Mouse (Mus musculus) embryonic stem cell, embryonic (primary cell): ENCODE data around the gene Cbs.

ENCODE experiments used
- CTCF ChIA-PET, 4 experiments: fragments of 300-600 bp in 2 of 4; fragments of 350-600 bp in 2 of 4; sonication (Branson Sonifier 250); formaldehyde crosslinking; loops; one replicate each; lab custom pipeline; 2022; ENCODE audit warnings: inconsistent platforms in 2 of 4; lab: Charles Lee
- POLR2A ChIA-PET, 4 experiments: fragments of 300-600 bp in 2 of 4; fragments of 350-600 bp in 2 of 4; sonication (Branson Sonifier 250); formaldehyde crosslinking; loops; one replicate each; lab custom pipeline; 2022; ENCODE audit warnings: antibody characterized with exemption in 4 of 4, inconsistent platforms in 1 of 4; lab: Charles Lee

Gene Cbs

GRCm38 (mm10) chr17:31636942-31637811 is at the start of gene Cbs:
Gene Cbs, minus strand, starts transcription at chr17:31637238.
- CTCF ChIA-PET = interaction anchor here (0.5 to 1.8 kb wide), 12 partner anchors 9 to 653 kb away, joined by 3 to 10 read pairs (median 3); no protein-coding TSS in a partner anchor

GRCm38 (mm10) chr17:31686225-31686564 is 49.2 kb upstream of the Cbs start:
- CTCF ChIA-PET = interaction anchor here in 3 of 4 experiments (0.6 to 1.2 kb wide), 4 partner anchors 9 to 192 kb away, joined by 3 to 5 read pairs (median 3); partner anchors contain the start of gene Cryaa (in 1 of the 3)
- POLR2A ChIA-PET = interaction anchor here in 3 of 4 experiments (0.6 to 1.3 kb wide), 4 partner anchors 29 to 350 kb away, joined by 3 to 7 read pairs (median 4); partner anchors contain the start of genes Hsf2bp (in 1 of the 3) and Rrp1b (in 1 of the 3)

More at GRCm38 (mm10) chr17:31636942-31637811, at the start of gene Cbs:
- POLR2A ChIA-PET = interaction anchor here (0.5 to 3.0 kb wide), 64 partner anchors 7 to 1909 kb away, joined by 3 to 30 read pairs (median 4); partner anchors contain the start of genes Pknox1 (in 3 of the 4), Ndufv3 (in 1 of the 4) and Wdr4 (in 1 of the 4)

- ChIA-PET POLR2A (interaction anchor here (0.6 to 1.3 kb wide), 5 partner anchors 29 to 351 kb away, joined by 3 to 7 read pairs (median 3); partner anchors contain the start of genes Hsf2bp (in 1 of the 4) and Rrp1b (in 1 of the 4)), CTCF (interaction anchor here in 3 of 4 experiments (0.6 to 1.2 kb wide), 5 partner anchors 8 to 477 kb away, joined by 3 to 5 read pairs (median 3); partner anchors contain the start of gene Cryaa (in 1 of the 3))
Observed at GRCm38 (mm10) chr17:31685514-31686224, 48.6 kb upstream of the Cbs start.

GRCm38 (mm10) chr17:31680450-31680849 is 43.4 kb upstream of the Cbs start:
- CTCF ChIA-PET = interaction anchor here in 2 of 4 experiments (0.6 to 1.4 kb wide), 2 partner anchors 12 to 354 kb away, joined by 3 to 4 read pairs; no protein-coding TSS in a partner anchor
- POLR2A ChIA-PET = interaction anchor here in 2 of 4 experiments (0.6 to 1.1 kb wide), 6 partner anchors 10 to 171 kb away, joined by 3 to 8 read pairs (median 4); no protein-coding TSS in a partner anchor

GRCm38 (mm10) chr17:31677507-31677906 is 40.5 kb upstream of the Cbs start, which contains the start of gene Cryaa:
Gene Cryaa, plus strand, starts transcription at chr17:31677807.
- CTCF ChIA-PET = interaction anchor here in 2 of 4 experiments (1.1 to 2.6 kb wide), 6 partner anchors 9 to 396 kb away, joined by 3 to 8 read pairs (median 5); no protein-coding TSS in a partner anchor
- POLR2A ChIA-PET = interaction anchor here in 2 of 4 experiments (0.6 to 1.6 kb wide), 6 partner anchors 10 to 83 kb away, joined by 3 to 5 read pairs (median 4); no protein-coding TSS in a partner anchor

GRCm38 (mm10) chr17:31674426-31674825 is 37.4 kb upstream of the Cbs start:
- POLR2A ChIA-PET = interaction anchor here in 1 of 4 experiments (1.1 kb wide), 1 partner anchor 16 kb away, joined by 3 read pairs; the partner anchor contains the start of gene U2af1
- CTCF ChIA-PET = no interaction called here

GRCm38 (mm10) chr17:31672279-31672678 is 35.2 kb upstream of the Cbs start:
- CTCF ChIA-PET = no interaction called here
- POLR2A ChIA-PET = interaction anchor here in 1 of 4 experiments (0.6 kb wide), 1 partner anchor 872 kb away, joined by 6 read pairs; no protein-coding TSS in a partner anchor

GRCm38 (mm10) chr17:31671698-31672097 is 34.7 kb upstream of the Cbs start:
- POLR2A ChIA-PET = interaction anchor here in 2 of 4 experiments (0.6 to 0.7 kb wide), 3 partner anchors 11 to 871 kb away, joined by 3 to 6 read pairs (median 6); no protein-coding TSS in a partner anchor
- CTCF ChIA-PET = interaction anchor here in 1 of 4 experiments (0.6 kb wide), 2 partner anchors 205 to 341 kb away, joined by 3 to 7 read pairs; no protein-coding TSS in a partner anchor

GRCm38 (mm10) chr17:31670163-31670562 is 33.1 kb upstream of the Cbs start:
- POLR2A ChIA-PET = interaction anchor here in 2 of 4 experiments (0.7 to 1.6 kb wide), 3 partner anchors 15 to 246 kb away, joined by 3 to 4 read pairs (median 4); no protein-coding TSS in a partner anchor
- CTCF ChIA-PET = interaction anchor here in 1 of 4 experiments (0.7 kb wide), 1 partner anchor 96 kb away, joined by 3 read pairs; no protein-coding TSS in a partner anchor

- ChIA-PET POLR2A (interaction anchor here (0.6 to 1.4 kb wide), 13 partner anchors 9 to 282 kb away, joined by 3 to 6 read pairs (median 4); partner anchors contain the start of genes Cryaa (in 1 of the 4), Pde9a (in 1 of the 4), Pknox1 (in 1 of the 4) and U2af1 (in 1 of the 4)), CTCF (interaction anchor here in 1 of 4 experiments (0.6 to 1.7 kb wide), 4 partner anchors 37 to 1270 kb away, joined by 3 to 7 read pairs (median 4); no protein-coding TSS in a partner anchor)
Observed at GRCm38 (mm10) chr17:31668306-31668705, 31.3 kb upstream of the Cbs start.

GRCm38 (mm10) chr17:31664760-31665159 is 27.7 kb upstream of the Cbs start:
- ChIA-PET CTCF (interaction anchor here (0.5 to 1.6 kb wide), 13 partner anchors 9 to 340 kb away, joined by 3 to 6 read pairs (median 3); partner anchors contain the start of genes Cryaa (in 1 of the 4), Pknox1 (in 1 of the 4) and Wdr4 (in 1 of the 4)), POLR2A (interaction anchor here (0.6 to 1.7 kb wide), 9 partner anchors 84 to 649 kb away, joined by 3 to 11 read pairs (median 4); partner anchors contain the start of gene Pknox1 (in 1 of the 4))

- CTCF ChIA-PET = interaction anchor here in 3 of 4 experiments (0.6 to 0.7 kb wide), 4 partner anchors 60 to 484 kb away, joined by 3 to 6 read pairs (median 3); no protein-coding TSS in a partner anchor
- POLR2A ChIA-PET = interaction anchor here in 3 of 4 experiments (0.6 to 1.3 kb wide), 4 partner anchors 9 to 146 kb away, joined by 3 to 4 read pairs (median 3); no protein-coding TSS in a partner anchor
Observed at GRCm38 (mm10) chr17:31662855-31663254, 25.8 kb upstream of the Cbs start.

- ChIA-PET POLR2A (interaction anchor here in 2 of 4 experiments (0.6 to 1.7 kb wide), 6 partner anchors 23 to 298 kb away, joined by 3 to 6 read pairs (median 3); partner anchors contain the start of genes Cbs (in 1 of the 2) and Pknox1 (in 1 of the 2)), CTCF (no interaction called here)
Observed at GRCm38 (mm10) chr17:31660661-31661250, 23.7 kb upstream of the Cbs start.

- ChIA-PET POLR2A (interaction anchor here in 2 of 4 experiments (0.9 to 1.8 kb wide), 14 partner anchors 8 to 132 kb away, joined by 3 to 6 read pairs (median 4); partner anchors contain the start of genes Pknox1 (in 2 of the 2) and Cbs (in 1 of the 2)), CTCF (no interaction called here)
Observed at GRCm38 (mm10) chr17:31658468-31659185, 21.6 kb upstream of the Cbs start, which contains the start of gene U2af1. Gene U2af1, minus strand, starts transcription at chr17:31658892.

GRCm38 (mm10) chr17:31658136-31658467 is 21.1 kb upstream of the Cbs start:
- CTCF ChIA-PET = no interaction called here
- POLR2A ChIA-PET = interaction anchor here in 1 of 4 experiments (1.3 to 1.6 kb wide), 2 partner anchors 17 to 32 kb away, joined by 3 read pairs; no protein-coding TSS in a partner anchor
